In genomic region chr8:84183261-84184084, GRCm38 (mm10) we compare ENCODE assay signal across 10 mouse cellular contexts. TPM values are rescaled to one million over a fixed set of nuclear protein-coding genes. Genes with fewer than 3 reads are reported as not detected.
DNase-seq lines count a peak whose midpoint lies in the region; ATAC-seq and TF ChIP-seq lines count a peak whose summit lies in the region.
"Had no signal": no experiment of that assay in that cellular context is flagged by ENCODE, and none has a peak within 500 bp of the region (broad histone marks: within the 10 kb centered on the region; RNA-seq: fewer than 3 reads in every experiment).

No protein-coding gene starts in this region.

- DNase-seq in frontal cortex, postnatal 14 days (ENCODE audit: low spot score in 2 of 2) = no peak
- peak; percentile 57 for DNase-seq in 3134 (ENCODE audit: extremely low read depth, insufficient read length, low spot score)
- peak; percentile 66 to 69 for DNase-seq in cerebellum, postnatal 25 days
- peak; percentile 51 for DNase-seq in heart, postnatal 4 days
- DNase-seq in liver, embryonic 14.5 days (ENCODE audit: low read depth in 3 of 3, low spot score in 3 of 3) = no peak
- DNase-seq in layer of hippocampus, adult 8-10 months (ENCODE audit: low spot score in 2 of 2) = no peak

- no peak for TF ChIP-seq CTCF in liver, embryonic 14.5 days (IDR thresholded peaks at IDR 0.05; ENCODE audit: low read depth)
- TF ChIP-seq CTCF in small intestine, adult 2 months (IDR thresholded peaks at IDR 0.05; ENCODE audit: extremely low read depth, insufficient read length, insufficient replicate concordance, low read depth, low read length) = no peak

- no peak for TF ChIP-seq POLR2A in small intestine, adult 2 months (IDR thresholded peaks at IDR 0.05; ENCODE audit: low read depth, low read length)

- no peaks in the 10 kb centered on the region for H3K9me3 ChIP-seq in liver, embryonic 14.5 days (ENCODE audit: control insufficient read depth, low read length)

- peak overlapping the region; percentile 64 for H3K4me2 ChIP-seq in liver, embryonic 14.5 days (ENCODE audit: low read depth)

- H3K4me1 ChIP-seq in liver, embryonic 14.5 days (replicated peaks; ENCODE audit: control insufficient read depth in 2 of 2, insufficient read depth in 2 of 2, low read length in 1 of 2) = peaks cover 0 to 16% of the 10 kb centered on the region in 2 experiments; a peak in 2 of 4 replicates
- H3K4me1 ChIP-seq in small intestine, adult 2 months (ENCODE audit: control insufficient read depth, insufficient read depth, insufficient read length, low read length) = peaks cover 16% of the 10 kb centered on the region

- TF ChIP-seq EP300 in liver, embryonic 14.5 days (IDR thresholded peaks at IDR 0.05; ENCODE audit: low read depth) = no peak

- WGBS in liver, embryonic 14.5 days (ENCODE audit: insufficient replicate concordance) = 2% methylated on average over 81 of the region's 87 CpGs
- WGBS in small intestine, adult 2 months = 1% methylated on average over 74 of the region's 87 CpGs

- peak overlapping the region; percentile 19 for H3K9ac ChIP-seq in liver, embryonic 14.5 days (replicated peaks)

- no peaks in the 10 kb centered on the region for H3K36me3 ChIP-seq in liver, embryonic 14.5 days (replicated peaks; ENCODE audit: control insufficient read depth, insufficient read depth, low read depth)
- H3K36me3 ChIP-seq in small intestine, adult 2 months (ENCODE audit: control insufficient read depth, insufficient read depth, low read length) = no peaks in the 10 kb centered on the region

- 0 out of 2 replicates have a peak, but pooled peaks have one; percentile 6 for ATAC-seq in frontal cortex, adult (ENCODE audit: low TSS enrichment)
- ATAC-seq in liver, embryonic 14.5 days (ENCODE audit: insufficient read depth) = no peak
- ATAC-seq: Patski had no signal

- no peak overlapping the region for H3K27ac ChIP-seq in liver, embryonic 14.5 days
- H3K27ac ChIP-seq in small intestine, adult 2 months (ENCODE audit: insufficient read depth, low read depth, low read length) = no peak overlapping the region

- H3K4me3 ChIP-seq in liver, embryonic 14.5 days (ENCODE audit: insufficient read depth in 1 of 2, low read depth in 2 of 2, low read length in 2 of 2) = peak overlapping the region; percentile 53 to 58
- peak overlapping the region; percentile 72 for H3K4me3 ChIP-seq in small intestine, adult 2 months (ENCODE audit: low read depth, low read length)

- H3K27me3 ChIP-seq in liver, embryonic 14.5 days (ENCODE audit: control insufficient read depth, insufficient read depth, low read length) = peaks cover 26% of the 10 kb centered on the region
- peaks cover 11% of the 10 kb centered on the region for H3K27me3 ChIP-seq in small intestine, adult 2 months (ENCODE audit: control insufficient read depth, insufficient read depth, low read length)
- H3K27me3 ChIP-seq: Patski had no signal

RNA-seq across cellular contexts. Expression of gene Nanos3, which starts 1.5 kb away (rescaled TPM):
- 1 to 10 TPM; 3.6 to 4.3 TPM for total RNA-seq in heart, postnatal 4 days (2021)
- 0.12 TPM in 1 of 2 replicates, not detected in the other for polyA plus RNA-seq in liver, embryonic 14.5 days (2012; rRNA removed)
- polyA plus RNA-seq in liver, embryonic 14.5 days (2014; fragmentation: Nextera tagmentation; extraction: Ambion mirVana) = not detected in 2 replicates
- 0.22 and 0.62 TPM in 2 replicates for polyA plus RNA-seq in small intestine, adult 2 months (2012; rRNA removed)
- total RNA-seq in layer of hippocampus, adult 8-10 months (2022) = 1 to 10 TPM; 1.0 to 3.7 (median 2.8) TPM

RNA-seq across cellular contexts. Expression of gene 4930432K21Rik, which starts 35.6 kb away (rescaled TPM):
- under 1 TPM; 0.38 to 0.60 TPM for total RNA-seq in heart, postnatal 4 days (2021)
- polyA plus RNA-seq in liver, embryonic 14.5 days (2012; rRNA removed) = 0.15 and 0.19 TPM in 2 replicates
- 0.25 TPM in 1 of 2 replicates, not detected in the other for polyA plus RNA-seq in liver, embryonic 14.5 days (2014; fragmentation: Nextera tagmentation; extraction: Ambion mirVana)
- 0.05 and 0.22 TPM in 2 replicates for polyA plus RNA-seq in small intestine, adult 2 months (2012; rRNA removed)
- total RNA-seq in layer of hippocampus, adult 8-10 months (2022) = 1 to 10 TPM; 2.1 to 3.5 (median 2.6) TPM

RNA-seq across cellular contexts. Expression of gene Cc2d1a, which starts 35.7 kb away (rescaled TPM):
- total RNA-seq in heart, postnatal 4 days (2021) = 10 to 100 TPM; 12.6 to 15.6 TPM
- 3.0 and 3.4 TPM in 2 replicates for polyA plus RNA-seq in liver, embryonic 14.5 days (2012; rRNA removed)
- polyA plus RNA-seq in liver, embryonic 14.5 days (2014; fragmentation: Nextera tagmentation; extraction: Ambion mirVana) = 2.3 and 3.6 TPM in 2 replicates
- 21.0 and 50.8 TPM in 2 replicates for polyA plus RNA-seq in small intestine, adult 2 months (2012; rRNA removed)
- 10 to 100 TPM; 54.1 to 61.7 (median 57.8) TPM for total RNA-seq in layer of hippocampus, adult 8-10 months (2022)

RNA-seq across cellular contexts. Expression of gene Zswim4, which starts 53.4 kb away (rescaled TPM):
- total RNA-seq in heart, postnatal 4 days (2021) = 10 to 100 TPM; 12.8 to 13.8 TPM
- polyA plus RNA-seq in liver, embryonic 14.5 days (2012; rRNA removed) = 1.9 and 2.1 TPM in 2 replicates
- polyA plus RNA-seq in liver, embryonic 14.5 days (2014; fragmentation: Nextera tagmentation; extraction: Ambion mirVana) = 0.74 and 1.4 TPM in 2 replicates
- polyA plus RNA-seq in small intestine, adult 2 months (2012; rRNA removed) = 8.1 and 30.0 TPM in 2 replicates
- total RNA-seq in layer of hippocampus, adult 8-10 months (2022) = 10 to 100 TPM; 15.1 to 17.6 (median 16.6) TPM

RNA-seq across cellular contexts. Expression of gene Podnl1, which starts 57.7 kb away (rescaled TPM):
- total RNA-seq in heart, postnatal 4 days (2021) = not detected
- 0.03 and 0.04 TPM in 2 replicates for polyA plus RNA-seq in liver, embryonic 14.5 days (2012; rRNA removed)
- not detected in 2 replicates for polyA plus RNA-seq in liver, embryonic 14.5 days (2014; fragmentation: Nextera tagmentation; extraction: Ambion mirVana)
- polyA plus RNA-seq in small intestine, adult 2 months (2012; rRNA removed) = 3.8 and 12.7 TPM in 2 replicates
- not detected for total RNA-seq in layer of hippocampus, adult 8-10 months (2022)
- total RNA-seq: left cerebral cortex, postnatal 10 days had no signal

Comparison
In these comparisons a context has a peak if more than half of its experiments do, and no peak if none do; other contexts are left out.
1. DNase-seq: peak in 3134 (single experiment), cerebellum, postnatal 25 days (2 of 2) and heart, postnatal 4 days (single experiment); none in frontal cortex, postnatal 14 days (0 of 2), liver, embryonic 14.5 days (0 of 3) and layer of hippocampus, adult 8-10 months (0 of 2).